Mouse (Mus musculus): Measurements from ENCODE around the gene Olfr917. TPM values are rescaled to one million over a fixed set of nuclear protein-coding genes. Genes with fewer than 3 reads are reported as not detected.

The Olfr917 gene
- not detected in 2 replicates for polyA plus RNA-seq (2014; fragmentation: Nextera tagmentation; extraction: Ambion mirVana)

- H3K4me3 ChIP-seq (ENCODE audit: low read depth, low read length), result no peak within 1 kb of the TSS
- TF ChIP-seq CTCF (IDR thresholded peaks at IDR 0.05; ENCODE audit: low read depth), result no peak
- no peaks in the 10 kb centered on the region for H3K27me3 ChIP-seq (ENCODE audit: insufficient read depth, low read length)
- H3K4me1 ChIP-seq (ENCODE audit: insufficient read depth), result no peaks in the 10 kb centered on the region
- no peaks in the 10 kb centered on the region for H3K9me3 ChIP-seq (ENCODE audit: low read depth, low read length)
- no peak for ATAC-seq (ENCODE audit: insufficient read depth)
- H3K4me2 ChIP-seq, result no peak within 1 kb of the TSS
- no peak within 1 kb of the TSS for H3K27ac ChIP-seq (ENCODE audit: low read depth)
- H3K36me3 ChIP-seq (ENCODE audit: insufficient read depth), result no peaks in the 10 kb centered on the region
- WGBS, result 51% methylated on average over 1 of the region's 1 CpGs
- no peak for DNase-seq
- H3K9ac ChIP-seq, result no peak within 1 kb of the TSS
Observed at GRCm38 (mm10) chr9:38665742-38666141, at the start of gene Olfr917. Gene Olfr917, minus strand, starts transcription at chr9:38665842.

- WGBS, result 78% methylated on average over 2 of the region's 2 CpGs
- H3K4me2 ChIP-seq, result no peak within 1 kb of the TSS
- H3K4me1 ChIP-seq (ENCODE audit: insufficient read depth), result no peaks in the 10 kb centered on the region
- H3K27ac ChIP-seq (ENCODE audit: low read depth), result no peak within 1 kb of the TSS
- DNase-seq, result no peak
- H3K4me3 ChIP-seq (ENCODE audit: low read depth, low read length), result no peak within 1 kb of the TSS
- no peak within 1 kb of the TSS for H3K9ac ChIP-seq
- no peak for ATAC-seq (ENCODE audit: insufficient read depth)
- H3K36me3 ChIP-seq (ENCODE audit: insufficient read depth), result no peaks in the 10 kb centered on the region
- no peak for TF ChIP-seq CTCF (IDR thresholded peaks at IDR 0.05; ENCODE audit: low read depth)
- no peaks in the 10 kb centered on the region for H3K9me3 ChIP-seq (ENCODE audit: low read depth, low read length)
- H3K27me3 ChIP-seq (ENCODE audit: insufficient read depth, low read length), result no peaks in the 10 kb centered on the region
Observed at GRCm38 (mm10) chr9:38674501-38674900, 8.9 kb upstream of the Olfr917 start, which contains the start of gene Olfr918. Gene Olfr918, minus strand, starts transcription at chr9:38674601.

- Histone ChIP-seq H3K27ac (ENCODE audit: low read depth) (no peak overlapping the region), H3K27me3 (ENCODE audit: insufficient read depth, low read length) (no peaks in the 10 kb centered on the region), H3K4me3 (ENCODE audit: low read depth, low read length) (no peak overlapping the region), H3K4me1 (ENCODE audit: insufficient read depth) (no peaks in the 10 kb centered on the region), H3K9me3 (ENCODE audit: low read depth, low read length) (no peaks in the 10 kb centered on the region), H3K4me2 (no peak overlapping the region), H3K9ac (no peak overlapping the region), H3K36me3 (ENCODE audit: insufficient read depth) (no peaks in the 10 kb centered on the region)
- 78% methylated on average over 2 of the region's 2 CpGs for WGBS
- no peak for DNase-seq
- TF ChIP-seq CTCF (IDR thresholded peaks at IDR 0.05; ENCODE audit: low read depth), result no peak
- no peak for ATAC-seq (ENCODE audit: insufficient read depth)
Observed at GRCm38 (mm10) chr9:38672887-38673286, 7.2 kb upstream of the Olfr917 start.

GRCm38 (mm10) chr9:38659775-38660174 is 5.9 kb downstream of the Olfr917 start, which contains the start of gene Olfr916:
Gene Olfr916, minus strand, starts transcription at chr9:38659875.
- Histone ChIP-seq H3K4me2 (no peak within 1 kb of the TSS), H3K36me3 (ENCODE audit: insufficient read depth) (no peaks in the 10 kb centered on the region), H3K27me3 (ENCODE audit: insufficient read depth, low read length) (no peaks in the 10 kb centered on the region), H3K4me3 (ENCODE audit: low read depth, low read length) (no peak within 1 kb of the TSS), H3K9ac (no peak within 1 kb of the TSS), H3K4me1 (ENCODE audit: insufficient read depth) (no peaks in the 10 kb centered on the region), H3K9me3 (ENCODE audit: low read depth, low read length) (no peaks in the 10 kb centered on the region), H3K27ac (ENCODE audit: low read depth) (no peak within 1 kb of the TSS)
- DNase-seq, result no peak
- no peak for TF ChIP-seq CTCF (IDR thresholded peaks at IDR 0.05; ENCODE audit: low read depth)
- ATAC-seq (ENCODE audit: insufficient read depth), result no peak
- 53% methylated on average over 1 of the region's 1 CpGs for WGBS

GRCm38 (mm10) chr9:38632406-38632805 is 33.2 kb downstream of the Olfr917 start:
- H3K9me3 ChIP-seq (ENCODE audit: low read depth, low read length), result no peaks in the 10 kb centered on the region
- no peak overlapping the region for H3K4me2 ChIP-seq
- H3K9ac ChIP-seq, result no peak overlapping the region
- H3K4me3 ChIP-seq (ENCODE audit: low read depth, low read length), result no peak overlapping the region
- TF ChIP-seq CTCF (IDR thresholded peaks at IDR 0.05; ENCODE audit: low read depth), result no peak
- DNase-seq (no peak), ATAC-seq (ENCODE audit: insufficient read depth) (no peak)
- WGBS, result 79% methylated on average over 4 of the region's 4 CpGs
- no peaks in the 10 kb centered on the region for H3K27me3 ChIP-seq (ENCODE audit: insufficient read depth, low read length)
- no peak overlapping the region for H3K27ac ChIP-seq (ENCODE audit: low read depth)
- no peaks in the 10 kb centered on the region for H3K4me1 ChIP-seq (ENCODE audit: insufficient read depth)
- no peaks in the 10 kb centered on the region for H3K36me3 ChIP-seq (ENCODE audit: insufficient read depth)

Other genes with a start within 250 kb of the Olfr917 start
- not detected in 2 replicates for gene Olfr901, start 236.4 kb downstream of the Olfr917 start, polyA plus RNA-seq (2014; fragmentation: Nextera tagmentation; extraction: Ambion mirVana)
- gene Olfr902, start 218.2 kb downstream of the Olfr917 start, polyA plus RNA-seq (2014; fragmentation: Nextera tagmentation; extraction: Ambion mirVana), result not detected in 2 replicates
- not detected in 2 replicates for gene Olfr904, start 202.7 kb downstream of the Olfr917 start, polyA plus RNA-seq (2014; fragmentation: Nextera tagmentation; extraction: Ambion mirVana)
- not detected in 2 replicates for gene Olfr905, start 194.7 kb downstream of the Olfr917 start, polyA plus RNA-seq (2014; fragmentation: Nextera tagmentation; extraction: Ambion mirVana)
- not detected in 2 replicates for gene Olfr906, start 178.8 kb downstream of the Olfr917 start, polyA plus RNA-seq (2014; fragmentation: Nextera tagmentation; extraction: Ambion mirVana)
- not detected in 2 replicates for gene Olfr907, start 170.0 kb downstream of the Olfr917 start, polyA plus RNA-seq (2014; fragmentation: Nextera tagmentation; extraction: Ambion mirVana)
- not detected in 2 replicates for gene Olfr911-ps1, start 144.3 kb downstream of the Olfr917 start, polyA plus RNA-seq (2014; fragmentation: Nextera tagmentation; extraction: Ambion mirVana)
- not detected in 2 replicates for gene Olfr910, start 128.0 kb downstream of the Olfr917 start, polyA plus RNA-seq (2014; fragmentation: Nextera tagmentation; extraction: Ambion mirVana)
- not detected in 2 replicates for gene Olfr912, start 85.7 kb downstream of the Olfr917 start, polyA plus RNA-seq (2014; fragmentation: Nextera tagmentation; extraction: Ambion mirVana)
- not detected in 2 replicates for gene Olfr913, start 73.1 kb downstream of the Olfr917 start, polyA plus RNA-seq (2014; fragmentation: Nextera tagmentation; extraction: Ambion mirVana)
- not detected in 2 replicates for gene Olfr914, start 60.7 kb downstream of the Olfr917 start, polyA plus RNA-seq (2014; fragmentation: Nextera tagmentation; extraction: Ambion mirVana)
- not detected in 2 replicates for gene Olfr916, start 6.0 kb downstream of the Olfr917 start, polyA plus RNA-seq (2014; fragmentation: Nextera tagmentation; extraction: Ambion mirVana)
- not detected in 2 replicates for gene Olfr918, start 8.8 kb upstream of the Olfr917 start, polyA plus RNA-seq (2014; fragmentation: Nextera tagmentation; extraction: Ambion mirVana)
- not detected in 2 replicates for gene Olfr919, start 37.8 kb upstream of the Olfr917 start, polyA plus RNA-seq (2014; fragmentation: Nextera tagmentation; extraction: Ambion mirVana)
- 14.7 and 15.8 TPM in 2 replicates for gene Vwa5a, start 52.4 kb upstream of the Olfr917 start, polyA plus RNA-seq (2014; fragmentation: Nextera tagmentation; extraction: Ambion mirVana)
- gene Olfr920, start 86.5 kb upstream of the Olfr917 start, polyA plus RNA-seq (2014; fragmentation: Nextera tagmentation; extraction: Ambion mirVana), result 0.07 TPM in 1 of 2 replicates, not detected in the other
- gene Olfr921, start 107.2 kb upstream of the Olfr917 start, polyA plus RNA-seq (2014; fragmentation: Nextera tagmentation; extraction: Ambion mirVana), result not detected in 2 replicates
- not detected in 2 replicates for gene Olfr922, start 148.8 kb upstream of the Olfr917 start, polyA plus RNA-seq (2014; fragmentation: Nextera tagmentation; extraction: Ambion mirVana)
- not detected in 2 replicates for gene Olfr923, start 160.7 kb upstream of the Olfr917 start, polyA plus RNA-seq (2014; fragmentation: Nextera tagmentation; extraction: Ambion mirVana)
- not detected in 2 replicates for gene Olfr924, start 178.6 kb upstream of the Olfr917 start, polyA plus RNA-seq (2014; fragmentation: Nextera tagmentation; extraction: Ambion mirVana)
- gene Olfr26, start 189.2 kb upstream of the Olfr917 start, polyA plus RNA-seq (2014; fragmentation: Nextera tagmentation; extraction: Ambion mirVana), result not detected in 2 replicates
- gene Olfr926, start 211.3 kb upstream of the Olfr917 start, polyA plus RNA-seq (2014; fragmentation: Nextera tagmentation; extraction: Ambion mirVana), result not detected in 2 replicates